Mouse (Mus musculus) testis, postnatal 10 days (tissue): ENCODE results near the gene Btbd6.

ENCODE experiments used
- DNase-seq: peaks from one replicate; pipeline ENCODE4 v3.0.0; 2021; ENCODE audit warnings: low spot score

The Btbd6 gene

DNA sequence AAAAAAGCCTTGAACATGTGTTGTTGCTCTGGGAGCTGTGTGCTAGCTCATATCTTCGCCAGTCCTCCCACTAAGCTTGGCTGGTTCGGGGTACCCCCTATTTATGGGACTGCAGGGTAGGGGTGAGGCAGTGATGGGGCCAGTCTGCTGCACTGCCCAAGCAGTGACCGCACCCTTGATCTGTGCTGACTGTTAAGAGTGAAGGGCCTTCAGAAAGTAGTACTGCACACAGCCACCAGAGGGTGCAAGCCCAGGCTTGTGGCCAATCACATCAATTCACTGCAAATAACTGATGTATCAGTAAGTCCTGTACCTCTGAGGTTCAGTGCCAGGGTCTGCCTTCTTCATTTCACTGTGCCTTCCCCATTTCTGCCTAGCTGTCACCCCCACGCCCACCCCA lies 20.5 kb upstream of the Btbd6 start:
- DNase-seq = peak; percentile 89

DNA sequence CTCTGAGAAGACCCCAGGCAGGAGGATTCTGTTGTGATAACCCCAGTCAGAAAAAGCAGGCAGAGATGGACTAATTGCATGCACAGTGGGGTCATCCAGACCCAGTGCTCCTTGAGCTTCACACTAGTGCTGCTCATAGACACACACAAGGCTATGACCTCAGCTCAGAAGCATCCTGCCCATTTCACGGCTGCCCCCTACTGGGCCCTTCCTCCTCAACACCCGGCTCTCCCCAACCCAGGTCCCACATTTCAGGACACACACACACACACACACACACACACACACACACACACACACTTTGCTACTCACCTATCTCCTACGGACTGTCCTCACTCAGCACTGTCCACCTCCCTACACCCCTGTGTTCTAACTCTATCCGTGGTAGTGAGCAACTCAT lies 18.0 kb upstream of the Btbd6 start:
- DNase-seq = peak; percentile 80

DNA sequence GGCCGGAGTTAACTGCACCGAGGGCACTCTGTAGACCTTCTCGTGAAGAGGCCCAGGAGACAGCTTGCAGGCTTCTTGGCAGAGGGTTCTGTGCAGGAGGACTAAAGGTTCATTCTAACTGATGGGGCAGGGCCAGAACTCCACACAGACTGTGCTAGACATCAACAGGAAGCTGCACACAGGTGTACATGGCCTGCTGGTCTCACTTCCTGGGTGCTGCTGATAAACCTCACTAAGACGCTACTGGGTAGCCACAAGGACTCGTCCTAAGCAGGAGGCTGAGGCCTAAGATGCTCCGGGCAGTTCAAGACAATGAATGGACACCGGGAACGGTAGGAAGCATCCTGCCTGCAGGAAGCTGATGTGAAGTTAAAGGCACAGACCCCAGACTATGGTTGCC lies 16.9 kb upstream of the Btbd6 start:
- no peak for DNase-seq

DNA sequence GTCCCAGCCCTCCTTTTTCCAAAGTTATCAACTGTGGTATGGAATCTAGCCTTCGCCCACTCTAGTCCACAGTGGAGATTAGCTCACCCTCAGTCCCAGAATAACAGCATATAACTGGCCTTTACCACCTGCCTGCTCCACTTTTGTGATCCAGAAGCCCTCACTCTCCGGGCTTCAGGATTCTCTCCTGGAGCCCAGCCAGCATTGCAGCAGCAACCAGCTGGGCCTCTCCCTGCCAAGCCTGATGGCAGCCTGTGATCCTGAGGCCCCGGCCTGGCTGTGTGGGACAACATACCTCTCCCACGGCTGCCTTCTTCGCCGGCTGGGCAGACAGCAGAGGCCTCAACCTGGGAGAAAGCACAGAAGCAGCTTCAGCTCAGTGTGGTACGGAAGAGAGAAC lies 14.9 kb upstream of the Btbd6 start:
- no peak for DNase-seq

DNA sequence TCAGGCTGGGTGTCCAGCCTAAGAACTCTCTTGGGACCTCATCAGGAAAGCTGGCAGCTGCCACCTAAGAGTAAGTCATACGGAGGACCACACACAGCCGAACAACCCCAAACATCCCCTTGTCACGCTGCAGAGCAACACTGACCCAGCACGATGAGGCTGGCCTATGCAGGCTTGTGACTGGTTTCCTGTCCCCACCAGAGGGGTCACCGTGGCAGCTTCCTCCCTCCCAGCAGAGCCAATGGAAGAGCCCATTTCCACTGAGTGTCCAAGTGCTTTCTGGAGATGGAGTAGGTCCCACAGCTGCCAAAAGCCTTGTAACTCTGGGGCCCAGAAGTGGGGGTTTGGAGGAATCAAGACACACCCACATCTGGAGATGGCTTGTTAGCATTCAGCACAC lies 14.4 kb upstream of the Btbd6 start:
- no peak for DNase-seq

DNA sequence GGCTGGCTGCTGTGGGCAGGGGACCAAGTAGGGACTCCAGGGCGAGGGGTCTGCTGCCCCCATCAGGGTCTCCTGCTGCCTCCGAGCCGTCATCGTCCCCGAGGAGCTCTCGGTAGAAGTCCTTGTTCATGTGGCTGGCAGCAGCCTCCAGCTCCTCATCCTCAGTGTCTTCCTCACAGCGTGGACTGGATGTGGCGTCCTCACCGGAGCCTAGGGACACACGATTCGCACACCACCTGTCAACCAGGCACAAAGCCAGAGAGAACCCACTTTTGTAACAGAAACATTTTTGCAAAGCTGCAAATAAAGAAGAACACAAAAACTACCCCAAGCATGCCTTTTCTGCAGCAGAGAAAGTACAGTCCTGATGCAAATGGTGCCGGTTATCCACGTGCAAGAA lies 10.5 kb upstream of the Btbd6 start:
- no peak for DNase-seq

DNA sequence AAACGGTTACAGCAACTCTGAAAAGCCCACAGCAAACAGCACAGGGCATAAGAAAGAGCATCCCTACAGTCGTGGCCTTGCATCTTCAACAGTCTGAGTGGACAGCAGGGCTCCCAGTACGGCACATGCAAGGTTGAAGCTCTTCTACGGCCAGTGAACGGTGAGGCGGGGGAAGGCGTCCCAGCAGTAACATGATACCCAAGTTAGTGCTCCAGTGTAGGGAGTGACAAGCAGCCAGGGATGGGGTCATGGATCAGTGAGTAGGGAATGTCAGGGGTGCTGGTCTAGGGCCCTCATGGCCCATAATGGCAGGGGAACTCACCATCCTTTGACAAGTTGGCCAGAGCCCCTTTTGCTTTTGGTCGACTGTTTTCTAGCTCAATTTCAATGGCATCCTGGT lies 7.3 kb upstream of the Btbd6 start:
- DNase-seq = no peak

DNA sequence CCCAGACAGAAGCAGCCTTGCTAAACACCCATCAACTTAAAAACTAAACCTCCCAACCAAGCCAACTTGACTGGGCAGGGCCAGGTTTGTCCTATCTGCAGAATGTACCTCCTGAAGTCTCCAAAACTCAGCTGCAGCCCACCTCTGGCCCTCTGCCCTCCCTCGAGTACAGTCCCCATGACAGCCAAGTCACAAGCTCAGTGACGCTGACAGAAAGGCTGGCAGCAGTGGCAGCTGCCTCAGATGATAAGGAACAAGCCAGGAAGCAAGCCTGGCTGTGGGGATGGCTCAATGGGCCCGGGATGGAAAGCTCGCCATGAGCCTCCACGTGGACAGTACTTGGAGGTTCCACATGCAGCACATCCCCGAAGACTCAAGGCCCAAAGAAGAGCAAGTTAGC lies 6.7 kb upstream of the Btbd6 start:
- no peak for DNase-seq

DNA sequence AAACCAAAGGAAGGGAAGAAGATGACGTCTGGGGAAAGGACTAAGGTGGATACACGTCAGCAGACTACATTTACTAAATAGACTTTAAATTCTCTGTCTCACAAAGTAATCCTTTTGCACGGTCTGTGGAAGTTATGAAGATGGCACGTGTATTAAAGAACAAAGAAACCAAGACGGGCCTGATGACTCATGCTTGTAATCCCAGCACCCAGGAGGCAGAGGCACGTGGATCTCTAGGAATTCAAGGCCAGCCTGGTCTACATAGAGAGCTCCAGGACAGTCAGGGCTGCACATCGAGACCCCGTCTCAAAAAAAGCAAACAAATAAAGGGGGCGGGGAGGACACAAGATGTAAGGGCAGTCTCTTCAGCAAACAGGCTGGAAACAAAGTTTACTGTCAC lies 1.5 kb upstream of the Btbd6 start:
- DNase-seq = no peak

DNA sequence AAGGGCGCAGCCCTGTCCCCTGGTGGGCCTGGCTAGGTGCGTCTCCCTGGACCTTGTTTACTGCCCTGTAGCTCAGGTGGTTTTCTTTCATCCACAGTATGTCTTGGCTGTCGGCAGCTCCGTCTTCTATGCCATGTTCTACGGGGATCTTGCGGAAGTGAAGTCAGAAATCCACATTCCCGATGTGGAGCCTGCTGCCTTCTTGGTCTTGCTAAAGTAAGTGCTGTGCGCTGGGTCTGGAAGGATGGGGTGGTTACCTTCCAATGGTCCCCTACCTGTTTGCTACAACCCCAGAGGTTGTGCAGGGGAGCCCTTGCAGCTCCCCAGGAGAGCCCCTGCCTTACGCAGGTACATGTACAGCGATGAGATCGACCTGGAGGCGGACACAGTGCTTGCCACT lies 874 bp downstream of the Btbd6 start:
- DNase-seq = no peak

DNA sequence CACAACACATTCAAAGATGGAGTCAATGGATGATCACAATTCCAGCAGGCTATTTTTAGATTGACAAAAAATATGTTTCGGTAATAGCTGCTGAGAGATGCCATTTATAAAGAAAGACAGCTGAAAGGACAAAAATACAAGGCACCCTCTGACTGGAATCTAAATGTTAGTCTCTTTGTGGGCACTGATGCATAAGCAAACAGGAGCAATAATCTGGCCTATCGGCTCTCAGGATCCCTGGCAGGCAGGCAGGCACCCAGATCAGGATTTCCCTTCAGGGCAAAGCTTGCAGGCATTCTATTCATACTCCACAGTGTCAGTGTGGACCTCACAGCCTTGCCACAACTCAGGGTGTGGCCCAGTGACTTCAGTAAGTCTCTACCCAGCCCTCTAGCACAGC lies 5.7 kb downstream of the Btbd6 start:
- no peak for DNase-seq

DNA sequence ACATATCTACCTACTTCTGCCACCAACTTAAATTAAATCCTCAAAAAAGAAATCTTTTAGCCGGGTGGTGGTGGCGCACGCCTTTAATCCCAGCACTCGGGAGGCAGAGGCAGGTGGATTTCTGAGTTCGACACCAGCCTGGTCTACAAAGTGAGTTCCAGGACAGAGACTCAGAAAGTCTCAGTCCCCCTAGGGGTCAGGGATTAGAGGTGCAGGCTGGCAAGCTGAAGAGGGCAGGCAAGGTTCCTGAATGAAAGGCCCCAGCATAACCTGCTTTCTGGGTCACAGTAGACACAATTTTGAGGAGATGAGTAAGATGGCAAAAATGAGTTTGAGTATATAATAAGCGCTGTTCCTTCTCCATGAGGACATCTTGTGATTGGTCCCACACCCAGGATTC lies 9.1 kb downstream of the Btbd6 start:
- no peak for DNase-seq

DNA sequence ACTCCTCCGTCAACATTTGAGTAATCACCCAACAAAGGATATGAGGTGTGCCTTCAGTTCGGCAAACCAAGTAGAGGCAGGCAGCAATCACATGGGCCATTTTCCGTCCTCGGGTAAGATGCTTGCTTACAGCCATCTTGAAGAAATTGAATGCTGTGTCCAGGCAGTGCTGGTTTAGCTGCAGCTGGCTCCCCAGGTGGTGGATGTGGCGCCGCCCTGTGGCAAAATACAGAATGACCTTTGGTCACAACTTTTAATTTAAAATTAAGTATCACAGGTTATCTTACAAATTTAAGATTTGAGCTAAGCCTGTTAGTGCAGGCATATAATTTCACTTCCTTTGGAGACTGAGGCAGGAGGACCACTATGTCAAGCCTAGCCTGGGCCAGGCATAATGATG lies 11.6 kb downstream of the Btbd6 start:
- peak; percentile 77 for DNase-seq

DNA sequence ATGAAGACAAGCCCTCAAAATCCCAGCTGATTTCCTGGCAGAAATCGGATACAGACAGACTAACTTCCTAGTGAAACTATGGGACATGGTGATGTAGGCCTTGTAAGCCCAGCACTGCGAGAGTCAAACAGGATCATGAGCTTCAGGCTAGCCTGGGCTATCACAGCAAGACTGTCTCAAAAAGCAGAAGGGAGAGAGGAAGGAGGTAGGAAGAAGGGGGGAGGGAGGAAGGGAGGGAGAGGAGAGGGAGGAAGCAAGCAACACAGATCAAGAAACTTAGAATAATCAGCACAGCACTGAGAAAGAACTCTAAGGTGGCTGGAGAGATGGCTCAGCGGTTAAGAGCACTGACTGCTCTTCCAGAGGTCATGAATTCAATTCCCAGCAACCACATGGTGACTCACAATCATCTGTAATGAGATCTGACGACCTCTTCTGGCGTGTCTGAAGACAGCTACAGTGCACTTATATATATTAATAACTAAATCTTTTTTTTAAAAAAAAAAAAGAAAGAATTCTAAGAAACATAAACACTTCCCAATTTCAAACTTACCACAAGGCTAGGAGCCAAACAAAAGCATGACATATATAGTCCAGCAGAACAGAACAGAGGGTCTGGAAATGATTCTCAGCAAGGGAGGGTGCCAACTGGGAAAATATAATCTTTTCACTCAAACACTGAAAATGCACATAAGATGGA lies 14.6 kb downstream of the Btbd6 start:
- no peak for DNase-seq

DNA sequence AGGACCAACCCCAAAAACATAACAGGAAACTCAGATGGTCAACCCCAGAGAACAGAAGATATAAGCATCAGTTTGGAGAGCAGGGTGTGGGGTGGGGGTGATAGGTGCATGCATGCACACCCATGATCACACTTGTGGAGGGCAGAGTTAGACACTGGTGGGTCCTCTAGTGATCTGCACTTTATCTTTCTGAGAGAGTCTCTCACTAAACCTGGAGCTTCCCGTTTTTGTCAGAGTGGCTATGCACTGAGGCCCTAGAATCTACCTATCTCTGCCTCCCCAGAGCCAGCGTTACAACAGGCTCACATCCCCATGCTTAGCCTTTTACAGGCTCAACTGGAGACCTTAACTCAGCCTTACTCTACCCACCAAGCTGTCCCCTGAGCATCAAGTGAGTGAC lies 15.2 kb downstream of the Btbd6 start:
- no peak for DNase-seq

DNA sequence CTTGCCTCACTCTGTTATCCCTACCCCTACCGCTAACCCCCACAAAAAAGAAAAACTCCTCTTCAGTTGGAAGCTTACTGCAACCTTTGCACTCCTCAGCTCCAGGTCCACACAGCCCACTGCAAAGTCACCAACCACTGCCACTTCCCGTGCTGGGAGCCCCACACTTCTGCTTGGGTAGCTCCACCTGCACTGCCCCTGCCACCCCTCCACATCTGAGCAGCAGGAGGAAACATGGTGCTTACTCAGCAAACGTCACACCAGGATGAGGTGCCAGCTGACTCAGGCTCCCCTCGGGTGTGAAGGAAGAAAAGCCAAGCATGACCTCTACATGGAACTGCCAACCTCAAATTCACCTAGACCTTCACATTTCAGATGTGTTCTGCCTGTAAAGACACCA lies 17.9 kb downstream of the Btbd6 start:
- DNase-seq = no peak

DNA sequence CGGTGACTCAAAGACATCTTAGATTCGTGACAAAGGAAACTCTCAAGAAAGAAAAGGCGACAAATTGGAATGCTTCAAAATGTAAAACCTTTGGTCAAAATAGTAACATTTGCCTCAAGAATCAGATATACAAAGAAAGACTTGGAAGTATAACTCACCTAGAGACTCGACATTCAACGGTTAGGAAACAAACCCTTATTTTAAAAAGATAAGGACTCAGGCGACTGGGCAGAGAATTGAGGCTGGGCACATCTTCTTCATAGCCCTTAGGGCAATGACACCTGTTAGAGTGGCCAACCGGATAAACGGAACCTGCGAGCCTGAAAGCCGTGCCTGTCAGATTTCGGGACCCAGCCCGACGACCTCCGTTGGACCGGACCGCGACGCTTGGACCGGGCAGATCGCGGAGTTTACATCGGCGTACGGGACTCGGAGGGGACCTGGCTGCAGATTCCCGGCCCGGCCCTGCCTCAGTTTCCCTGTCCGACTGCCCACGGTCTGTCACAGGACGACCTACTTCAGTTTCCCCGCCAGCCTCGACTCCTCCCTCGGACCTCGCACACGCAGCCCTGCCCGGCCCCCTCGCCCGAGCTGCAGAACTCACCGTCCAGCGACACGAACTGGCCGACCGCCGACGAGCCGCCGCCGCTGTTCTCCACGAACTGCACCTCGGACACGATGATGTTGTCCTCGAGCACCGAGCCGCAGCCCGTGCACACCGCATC lies 23.4 kb downstream of the Btbd6 start:
- no peak for DNase-seq

DNA sequence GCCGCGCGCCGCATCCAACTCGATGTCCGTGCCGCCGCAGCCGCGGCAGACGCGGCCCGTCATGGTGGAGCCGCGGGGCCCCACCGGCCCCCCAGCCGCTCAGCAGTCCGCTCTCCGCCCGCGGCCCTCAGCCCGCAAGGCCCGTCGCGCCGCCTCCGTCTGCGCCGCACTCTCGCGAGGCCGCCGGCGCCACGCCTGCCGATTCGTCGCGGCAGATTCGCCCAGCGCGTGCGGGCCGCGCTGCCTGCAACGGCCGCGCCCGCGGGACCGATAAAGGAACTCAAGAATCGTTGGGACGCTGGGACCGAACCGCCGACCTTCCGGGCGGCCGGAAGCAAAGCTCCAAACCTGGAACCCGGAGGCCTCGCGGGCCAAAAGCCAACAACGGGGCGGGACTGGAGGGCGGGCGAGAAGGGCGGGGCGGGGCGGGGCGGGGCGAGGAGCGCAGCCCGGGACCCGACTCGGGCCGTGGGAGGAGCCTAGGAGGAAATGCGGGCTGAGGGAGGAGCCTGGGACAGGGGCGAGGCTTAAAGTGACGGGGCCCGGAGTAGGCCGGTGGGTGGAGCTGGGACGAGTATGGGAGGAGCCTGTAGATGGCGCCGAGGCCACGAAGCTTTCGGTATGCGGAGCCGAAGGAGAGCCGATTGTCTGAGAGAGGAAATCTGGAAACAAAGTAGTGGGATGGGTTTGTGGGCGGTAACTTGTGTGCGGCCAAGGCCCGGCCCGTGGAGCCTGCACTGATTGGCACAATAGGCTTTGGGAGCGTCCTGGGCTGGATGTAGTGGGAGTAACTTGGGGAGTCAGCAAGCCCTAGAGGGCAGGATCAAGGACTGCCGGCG lies 24.2 kb downstream of the Btbd6 start, which contains the start of gene Brf1:
TSS of gene Brf1 (minus strand) at position 411 of the 839 bp plus-strand sequence.
- DNase-seq = peak; percentile 99

DNA sequence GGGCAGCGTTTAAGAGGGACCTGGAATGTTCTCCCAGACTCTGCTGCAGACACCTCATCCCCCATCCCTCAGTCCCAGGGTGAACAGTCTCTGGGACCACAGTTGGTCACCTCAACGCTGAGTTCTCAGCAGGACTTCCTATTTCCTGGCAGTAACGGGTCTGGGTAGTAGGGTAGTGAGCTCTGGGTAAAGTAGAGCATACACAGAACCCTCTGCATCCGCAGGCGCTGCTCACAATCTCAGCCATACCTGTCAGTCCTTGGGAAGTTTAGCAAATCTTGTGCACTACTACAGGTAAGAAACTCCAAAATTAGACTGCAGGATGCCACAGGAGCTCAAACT lies 24.8 kb downstream of the Btbd6 start:
- DNase-seq = no peak

DNA sequence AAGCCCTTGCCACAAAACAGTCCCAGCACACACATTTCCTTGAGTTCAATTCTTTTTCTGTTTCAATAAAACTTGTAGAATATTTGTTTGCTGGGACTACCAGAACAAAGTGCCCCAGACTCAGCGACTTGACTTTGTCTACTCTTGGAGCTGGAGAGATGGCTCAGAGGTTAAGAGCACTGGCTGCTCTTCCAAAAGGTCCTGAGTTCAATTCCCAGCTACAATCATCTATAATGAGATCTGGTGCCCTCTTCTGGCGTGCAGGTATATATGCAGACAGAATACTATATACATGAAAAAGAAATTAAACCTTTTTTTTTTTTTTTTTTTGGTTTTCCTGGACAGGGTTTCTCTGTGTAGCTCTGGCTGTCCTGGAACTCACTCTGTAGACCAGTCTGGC lies 26.4 kb downstream of the Btbd6 start:
- DNase-seq = no peak

DNA sequence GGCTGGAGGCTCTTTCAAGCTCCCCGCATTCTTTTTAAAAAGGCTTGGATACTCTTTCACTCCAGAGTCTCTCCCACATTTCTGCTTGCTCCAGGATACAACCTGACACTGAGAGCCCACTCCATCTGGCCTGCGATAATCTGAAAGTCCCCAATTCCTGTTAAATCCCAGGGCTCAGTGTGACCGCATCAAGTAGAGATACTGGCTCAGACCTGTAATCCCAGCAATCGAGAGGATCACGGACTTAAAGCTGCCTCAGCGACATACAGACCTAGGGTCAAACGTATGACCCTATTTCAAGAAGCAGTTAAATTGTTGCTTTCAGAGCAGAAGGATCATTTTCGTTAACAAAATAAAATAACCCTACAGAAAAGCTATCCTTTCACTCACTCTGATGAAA lies 27.7 kb downstream of the Btbd6 start:
- DNase-seq = no peak

DNA sequence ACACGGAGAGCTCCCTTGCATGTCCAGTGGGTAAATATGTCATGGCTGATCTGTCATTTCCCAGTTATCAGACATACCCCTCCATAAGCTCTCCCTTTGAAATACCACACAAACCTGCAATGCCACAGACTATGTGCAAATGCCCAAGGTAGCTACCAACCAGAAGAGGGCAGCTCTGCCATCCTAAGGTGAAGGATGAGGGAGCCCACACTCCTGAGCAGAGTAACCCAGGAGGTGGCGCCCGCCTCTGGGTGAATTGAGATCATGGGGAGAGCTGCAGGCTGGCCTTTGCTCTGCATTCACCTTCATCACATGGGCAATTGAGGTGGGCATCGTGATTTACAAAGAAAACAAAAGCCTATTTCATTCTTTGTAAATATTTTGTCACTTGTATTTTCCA lies 28.7 kb downstream of the Btbd6 start:
- DNase-seq = peak; percentile 82

DNA sequence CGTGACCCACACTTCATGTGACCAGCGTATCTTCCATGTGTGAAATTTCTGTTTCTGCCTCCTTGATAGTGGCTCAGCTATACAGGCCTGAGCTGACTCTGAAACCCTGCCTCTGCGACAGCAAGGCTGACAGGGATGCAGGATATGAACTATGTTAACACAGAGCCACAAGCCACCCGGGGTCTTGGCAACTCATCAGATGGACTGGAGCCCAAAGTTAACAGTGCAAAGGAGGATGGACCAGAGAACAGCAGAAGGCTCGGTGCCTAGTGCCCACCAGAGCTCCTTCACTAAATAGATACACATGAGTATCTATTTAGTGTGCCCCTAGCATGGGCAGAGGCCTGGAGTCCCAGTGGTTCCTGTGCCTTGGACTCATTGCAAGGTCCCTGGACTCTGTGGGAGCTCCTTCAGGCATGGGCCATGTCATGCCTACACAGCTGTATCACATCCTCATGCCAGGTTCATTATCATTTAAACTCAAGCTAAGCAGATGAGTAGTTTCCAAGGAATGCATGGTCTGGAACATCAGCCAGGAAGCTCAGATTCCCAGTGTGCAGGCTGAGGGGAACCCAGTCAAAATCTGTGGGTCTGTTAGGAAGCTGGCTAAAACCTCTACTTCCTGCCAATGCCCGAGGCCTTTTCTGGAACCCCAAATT lies 35.5 kb downstream of the Btbd6 start:
- no peak for DNase-seq
